Mouse (Mus musculus): ENCODE results near the gene Smim15.

DNA sequence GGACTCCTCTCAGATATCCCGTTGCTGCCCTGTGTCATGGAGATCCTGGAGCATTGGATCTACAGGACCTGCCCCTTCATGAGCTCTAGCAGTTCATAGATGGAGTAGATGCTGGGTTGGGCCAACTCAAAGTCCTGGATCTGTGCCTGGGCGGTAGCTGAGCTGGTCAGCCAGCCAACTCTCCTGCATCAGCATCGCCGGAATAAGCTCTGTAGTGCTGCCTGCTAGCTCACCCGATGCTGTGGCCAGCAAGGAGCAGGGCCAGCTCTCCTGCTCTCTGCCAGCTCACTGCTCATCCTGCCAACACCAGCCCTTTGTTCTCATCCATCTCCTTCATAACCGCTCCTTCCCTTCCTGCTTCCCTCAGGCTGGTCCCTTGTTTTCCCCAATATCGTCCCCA is 51.4 kb downstream of the Smim15 start:
- TF ChIP-seq CTCF (IDR thresholded peaks at IDR 0.05; ENCODE audit: borderline replicate concordance, insufficient read depth, low read length) (no peak), POLR2A (IDR thresholded peaks at IDR 0.05; ENCODE audit: low read depth, low read length) (no peak)
